Mouse (Mus musculus) heart, postnatal 10 days (tissue): ENCODE results near the gene Dnajb5. TPM values are rescaled to one million over a fixed set of nuclear protein-coding genes. Genes with fewer than 3 reads are reported as not detected.

ENCODE experiments used
- DNase-seq, 2 experiments: peaks; one replicate each; pipeline ENCODE4 v3.0.0; 2021
- intact Hi-C: fragments of 180-260 bp; cut with DNase I; formaldehyde crosslinking; loops from one replicate; pipeline ENCODE4 v1.15.1; 2025
- total RNA-seq, 2 experiments: library from RNA; stranded (reverse); gene quantifications; 2 replicates each; pipeline ENCODE4 v1.2.3; 2021

The Dnajb5 gene
- total RNA-seq, result 10 to 100 TPM; 61.8 to 68.9 TPM

DNA sequence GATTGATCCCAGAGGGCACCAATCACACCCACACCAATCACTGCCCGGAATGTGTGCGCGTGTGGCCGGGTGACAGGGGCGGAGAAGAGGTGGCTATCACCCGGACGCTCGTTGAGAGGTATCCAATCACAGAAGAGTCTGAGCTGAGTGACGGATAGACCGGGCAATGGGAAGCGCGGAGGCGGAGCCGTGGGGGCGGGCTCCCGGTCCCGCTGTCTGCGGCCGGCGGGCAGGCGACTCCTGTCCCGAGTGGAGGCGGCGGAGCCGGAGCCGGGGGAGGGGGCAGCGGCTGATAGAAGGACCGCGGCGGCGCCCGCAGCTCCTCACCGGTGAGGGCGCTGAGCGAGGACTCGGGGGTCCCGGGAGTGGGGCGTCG lies at the start of gene Dnajb5:
TSS of gene Dnajb5 (plus strand) at position 139 of the 376 bp plus-strand sequence.
- DNase-seq, result peak; percentile 99
- intact Hi-C loops, result loop anchor here (2.0 kb wide), 1 partner anchor 17 kb away; no protein-coding TSS in a partner anchor

DNA sequence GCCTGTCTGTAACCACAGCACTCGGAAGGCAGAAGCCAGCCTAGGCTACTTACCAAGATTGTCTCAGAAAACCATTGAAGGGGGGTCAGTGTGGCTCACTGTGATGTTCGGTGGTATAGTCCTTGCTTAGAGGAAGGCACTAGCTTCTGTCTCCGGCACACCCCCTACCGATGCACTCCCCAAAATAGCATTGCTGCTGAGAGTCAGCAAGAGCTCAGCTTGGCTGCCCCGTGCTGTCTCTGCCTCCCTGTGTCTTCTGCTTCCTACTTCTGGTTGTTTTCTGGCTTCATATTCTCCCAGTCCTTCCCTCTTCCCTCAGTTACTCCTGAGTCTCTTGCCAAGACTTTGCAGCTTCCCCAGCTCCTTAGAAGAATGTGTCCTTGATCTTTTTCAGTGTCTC lies 48.7 kb upstream of the Dnajb5 start:
- DNase-seq, result no peak
- intact Hi-C loops, result no loop called here

DNA sequence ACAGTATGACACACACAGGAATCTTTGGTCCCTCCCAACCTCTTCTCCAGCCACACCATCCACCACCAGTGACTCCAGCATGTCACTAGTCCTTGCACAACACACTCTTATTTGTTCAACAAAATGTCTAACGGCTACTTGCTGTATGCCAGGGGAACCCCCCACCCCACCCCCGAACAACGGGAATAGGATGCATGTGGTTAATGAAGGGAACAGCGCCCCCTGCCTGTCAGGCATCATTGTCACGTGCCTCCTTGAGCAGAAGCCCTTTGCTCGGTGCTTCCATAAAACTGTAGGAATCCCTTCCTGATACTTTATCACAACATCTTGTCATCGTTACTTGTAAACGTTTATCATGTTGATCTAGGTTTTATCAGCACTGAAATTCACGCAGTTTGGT lies 47.4 kb upstream of the Dnajb5 start:
- intact Hi-C loops, result no loop called here
- no peak for DNase-seq

DNA sequence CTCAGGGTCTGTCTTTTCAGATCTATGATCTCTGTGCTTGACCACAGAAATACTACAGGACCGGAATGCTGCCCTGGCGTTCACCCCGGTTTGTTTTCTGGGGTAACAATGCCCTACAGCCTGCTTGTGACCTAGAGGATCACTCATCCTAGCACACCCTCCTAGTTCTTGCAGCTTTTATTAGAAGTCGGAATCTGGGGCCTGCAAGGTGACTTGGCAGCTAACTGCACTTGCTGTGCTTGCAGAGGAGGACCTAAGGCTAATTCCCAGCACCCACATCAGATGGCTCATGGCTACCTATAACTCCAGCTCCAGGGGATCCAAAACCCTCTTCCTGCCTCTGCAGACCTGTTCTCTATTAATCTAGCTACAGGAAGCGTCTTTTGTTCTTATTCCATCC lies 46.9 kb upstream of the Dnajb5 start:
- intact Hi-C loops, result no loop called here
- no peak for DNase-seq

DNA sequence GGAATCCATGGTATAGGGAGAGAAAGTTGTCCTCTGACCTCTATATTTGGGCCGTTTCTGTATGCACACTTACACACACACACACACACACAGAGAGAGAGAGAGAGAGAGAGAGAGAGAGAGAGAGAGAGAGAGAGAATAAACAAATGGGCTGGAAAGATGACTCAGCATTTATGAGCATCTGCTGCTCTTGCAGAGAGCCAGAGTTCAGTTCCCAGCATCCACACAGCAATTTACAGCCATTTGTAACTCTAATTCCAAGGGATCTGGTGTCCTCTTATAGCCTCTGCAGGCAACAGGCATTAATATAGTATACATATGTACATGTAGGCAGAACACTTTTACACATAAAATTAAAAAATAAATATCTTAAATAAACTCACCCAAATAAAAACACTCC lies 45.7 kb upstream of the Dnajb5 start:
- intact Hi-C loops, result no loop called here
- DNase-seq, result no peak

DNA sequence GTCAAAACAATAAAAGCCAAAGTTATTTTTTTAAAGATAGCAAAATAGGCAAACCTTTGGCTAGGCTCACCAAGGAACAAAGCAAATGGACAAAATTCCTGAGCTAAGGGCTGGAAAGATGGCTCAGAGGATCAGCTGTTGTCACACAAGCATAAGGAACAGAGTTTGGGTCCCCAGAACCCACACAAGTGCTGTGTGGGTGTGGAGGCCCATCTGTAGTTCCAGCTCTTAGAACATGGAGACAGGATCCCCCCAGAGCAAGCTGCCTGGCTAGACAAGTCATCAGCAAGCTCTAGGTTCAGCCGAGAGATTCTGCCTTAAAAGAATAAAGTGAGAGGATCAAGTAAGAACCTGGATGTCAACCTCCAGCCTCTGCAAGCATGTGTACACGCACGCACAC lies 45.1 kb upstream of the Dnajb5 start:
- DNase-seq, result no peak
- intact Hi-C loops, result no loop called here

DNA sequence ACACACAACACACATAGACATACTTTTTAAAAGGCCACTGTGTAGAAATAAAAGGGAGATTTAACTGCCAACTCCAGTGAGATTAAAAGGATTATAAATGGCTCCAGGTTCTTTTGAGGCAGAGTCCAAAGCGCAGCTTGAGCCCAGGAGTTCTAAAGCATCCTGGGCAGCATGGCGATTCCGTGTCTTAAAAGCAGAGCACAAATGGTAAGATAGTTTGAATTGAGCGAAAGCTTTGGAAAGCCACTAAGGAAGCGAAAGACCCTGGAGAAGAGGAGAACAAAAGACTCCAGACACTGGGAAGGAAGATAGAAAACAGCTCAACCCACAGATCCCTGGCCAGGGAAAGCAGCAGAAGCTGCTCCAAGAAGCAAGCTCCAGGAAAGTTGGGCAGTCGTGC lies 44.6 kb upstream of the Dnajb5 start:
- DNase-seq, result no peak
- intact Hi-C loops, result no loop called here

DNA sequence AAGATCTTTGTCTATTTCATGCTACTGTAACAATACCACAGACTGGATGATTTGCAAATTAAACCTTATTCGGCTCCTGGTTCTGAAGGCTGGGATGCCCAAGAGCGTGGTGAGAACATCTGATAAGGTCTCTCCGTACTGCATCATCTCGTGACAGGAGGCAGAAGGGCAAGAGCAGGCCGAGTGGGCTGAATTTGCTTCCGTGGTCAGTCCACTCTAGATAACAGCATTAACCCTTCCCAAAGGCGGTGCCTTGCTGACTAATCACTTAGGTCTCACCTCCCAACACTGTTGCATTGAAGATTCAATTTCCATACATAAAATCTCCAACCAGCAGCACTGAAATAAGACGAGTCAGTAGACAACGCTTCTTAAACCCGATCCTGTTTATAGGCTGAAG lies 36.2 kb upstream of the Dnajb5 start:
- intact Hi-C loops, result no loop called here
- no peak for DNase-seq

DNA sequence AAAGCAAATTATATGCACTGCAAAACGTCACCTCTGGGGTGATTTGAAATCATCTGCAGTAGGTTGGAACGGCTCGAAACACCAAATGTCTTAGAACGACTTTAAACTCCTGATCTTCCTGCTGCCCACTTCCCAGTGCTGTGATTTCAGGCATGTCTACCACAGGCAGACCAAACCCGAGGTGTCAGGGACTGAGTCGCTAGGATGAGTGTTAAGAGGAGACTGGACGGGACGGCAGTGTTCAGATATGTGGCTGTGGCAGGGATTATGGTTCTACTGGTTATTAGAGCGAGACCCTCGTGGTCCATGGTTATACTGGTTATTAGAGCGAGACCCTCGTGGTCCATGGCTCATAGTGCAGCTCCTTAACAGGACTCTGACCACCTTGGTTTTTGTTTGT lies 34.3 kb upstream of the Dnajb5 start:
- intact Hi-C loops, result no loop called here
- DNase-seq, result no peak

DNA sequence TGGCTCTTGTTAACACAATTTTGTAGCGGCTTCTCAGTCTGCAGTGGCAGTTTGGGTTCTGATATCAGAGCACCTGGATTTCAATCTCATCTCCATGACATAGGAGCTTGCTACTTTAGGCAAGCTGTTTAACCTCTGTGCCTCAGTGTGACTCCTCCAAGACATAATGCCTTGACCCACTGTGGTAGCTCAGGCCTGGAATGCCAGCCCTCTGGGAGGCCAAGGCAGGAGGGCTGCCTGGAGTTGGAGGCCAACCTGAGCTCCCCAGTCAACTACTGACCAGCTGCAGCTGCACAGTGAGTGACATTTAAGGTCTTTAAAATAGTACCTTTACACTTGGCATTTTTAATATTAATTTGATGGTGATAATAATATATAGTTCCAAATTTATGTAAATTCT lies 33.6 kb upstream of the Dnajb5 start:
- intact Hi-C loops, result no loop called here

DNA sequence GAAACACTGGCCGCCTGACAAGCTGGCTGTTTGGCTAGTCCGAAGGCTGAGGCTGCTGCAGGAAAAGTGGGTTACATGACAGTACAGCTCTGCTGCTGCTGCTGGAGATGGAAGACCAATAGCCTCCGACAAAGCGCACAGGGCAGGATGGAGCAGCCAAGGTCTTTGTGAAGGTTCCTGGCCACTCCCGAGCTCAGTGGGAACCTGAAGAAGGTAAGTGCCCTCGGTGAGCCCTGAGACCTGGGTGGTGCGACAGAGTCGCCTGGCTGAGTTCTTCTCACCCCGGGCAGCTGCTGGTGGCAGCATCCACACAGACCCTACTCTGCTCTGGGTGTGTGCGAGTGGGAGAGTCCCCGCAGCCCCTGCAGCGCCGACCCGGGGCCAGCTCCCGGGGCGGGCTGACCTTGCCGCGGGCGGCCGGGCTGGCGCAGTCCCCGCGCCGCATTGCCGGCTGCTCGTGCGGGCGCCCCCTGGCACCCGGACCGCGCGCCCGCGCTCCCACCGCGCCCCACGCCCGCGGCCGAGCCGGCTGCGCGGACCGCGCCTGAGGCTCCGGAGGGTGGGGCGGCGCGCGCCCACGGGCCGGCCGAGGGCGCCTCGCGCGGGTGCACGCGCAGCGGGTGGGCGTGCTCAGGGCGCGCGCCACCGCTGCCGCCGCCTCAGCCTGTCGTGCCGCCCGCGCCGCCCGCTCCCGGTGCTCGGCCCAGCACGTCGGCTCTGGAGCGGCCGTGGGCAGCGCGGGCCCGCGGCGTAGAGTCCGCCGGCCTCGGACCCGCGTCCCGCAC lies 32.8 kb upstream of the Dnajb5 start, which contains the start of gene Phf24:
TSS of gene Phf24 (plus strand) at position 44 of the 785 bp plus-strand sequence.
- intact Hi-C loops, result no loop called here

More for the DNA sequence above, 33.6 kb upstream of the Dnajb5 start:
- no peak for DNase-seq

DNA sequence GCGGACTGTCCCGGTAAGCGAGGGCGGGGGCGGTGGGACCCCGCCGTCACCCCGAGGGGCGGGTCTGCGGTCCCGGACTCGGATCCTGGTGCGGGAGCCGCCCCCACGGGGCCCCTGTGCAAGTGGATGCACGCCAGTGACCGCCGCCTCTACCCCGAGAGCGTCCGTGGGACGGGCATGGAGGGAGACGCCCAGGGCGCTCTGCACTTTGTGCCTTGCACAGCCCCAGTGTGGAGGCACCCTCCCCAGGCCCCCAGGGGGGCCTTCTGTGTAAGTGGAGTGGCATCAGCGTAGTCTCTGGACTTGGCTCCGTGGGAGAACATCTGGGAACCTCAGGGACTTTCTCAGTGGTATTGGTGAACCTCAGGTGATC lies 32.2 kb upstream of the Dnajb5 start:
- peak; percentile 17 to 35 for DNase-seq
- intact Hi-C loops, result no loop called here

More for the DNA sequence above, 32.8 kb upstream of the Dnajb5 start, which contains the start of gene Phf24:
- peak; percentile 42 to 44 for DNase-seq

DNA sequence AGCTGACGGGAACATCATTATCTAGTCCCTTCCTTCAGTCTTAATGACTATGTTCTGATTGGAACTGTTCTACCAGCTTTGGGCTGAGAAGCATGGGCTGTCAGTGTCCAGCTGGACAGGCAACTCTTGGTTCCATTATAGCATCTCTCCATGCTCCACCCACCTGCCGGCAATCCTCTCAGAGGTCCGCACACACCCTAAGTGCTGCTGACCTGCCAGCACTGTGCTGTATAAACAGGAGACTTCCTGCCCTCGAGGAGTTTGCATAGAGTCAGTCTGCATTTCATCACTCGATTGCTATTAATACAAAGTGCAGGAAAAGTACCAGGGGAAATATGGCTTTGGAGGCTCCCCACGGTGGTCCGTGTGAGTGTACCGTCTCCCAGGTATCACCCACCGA lies 28.9 kb upstream of the Dnajb5 start:
- intact Hi-C loops, result no loop called here
- no peak for DNase-seq

DNA sequence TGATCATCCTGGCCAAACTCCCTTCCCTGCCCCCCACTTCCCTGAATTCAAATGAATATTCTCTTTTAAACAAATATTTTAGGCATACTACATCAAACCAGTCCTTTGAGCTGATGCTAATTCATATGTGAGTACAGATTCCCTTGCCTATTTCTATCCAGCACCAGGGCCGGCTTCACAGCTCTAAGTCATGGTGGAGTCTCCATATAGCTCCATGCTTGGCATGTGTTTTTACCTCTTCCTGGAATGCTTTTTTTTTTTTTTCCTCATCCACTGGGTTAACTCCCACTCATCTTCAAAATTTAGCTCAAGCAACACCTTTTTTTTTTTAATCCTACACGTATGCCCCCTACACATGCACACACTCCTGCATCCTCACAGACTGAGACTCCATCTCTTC lies 28.1 kb upstream of the Dnajb5 start:
- intact Hi-C loops, result no loop called here
- DNase-seq, result no peak

DNA sequence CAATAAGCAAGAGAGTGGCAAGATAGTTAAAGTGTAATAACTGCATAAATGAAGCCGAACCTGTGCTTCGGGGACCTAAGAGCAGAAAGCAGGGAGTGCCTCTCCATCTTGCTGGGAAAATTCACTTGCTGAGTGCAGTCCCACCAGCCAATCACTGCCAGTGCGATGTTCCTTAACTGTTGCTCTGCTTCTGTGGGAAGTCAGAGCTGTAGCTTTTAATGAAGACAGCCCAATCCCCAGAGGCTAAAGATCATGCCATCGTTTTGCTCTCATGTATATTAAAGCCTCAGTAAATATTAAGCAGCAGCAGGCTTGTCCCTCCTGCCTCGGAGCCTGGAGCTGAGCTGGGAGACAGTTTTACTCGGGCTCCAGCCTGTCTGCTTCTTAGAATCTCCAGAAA lies 27.6 kb upstream of the Dnajb5 start:
- intact Hi-C loops, result no loop called here
- DNase-seq, result no peak

DNA sequence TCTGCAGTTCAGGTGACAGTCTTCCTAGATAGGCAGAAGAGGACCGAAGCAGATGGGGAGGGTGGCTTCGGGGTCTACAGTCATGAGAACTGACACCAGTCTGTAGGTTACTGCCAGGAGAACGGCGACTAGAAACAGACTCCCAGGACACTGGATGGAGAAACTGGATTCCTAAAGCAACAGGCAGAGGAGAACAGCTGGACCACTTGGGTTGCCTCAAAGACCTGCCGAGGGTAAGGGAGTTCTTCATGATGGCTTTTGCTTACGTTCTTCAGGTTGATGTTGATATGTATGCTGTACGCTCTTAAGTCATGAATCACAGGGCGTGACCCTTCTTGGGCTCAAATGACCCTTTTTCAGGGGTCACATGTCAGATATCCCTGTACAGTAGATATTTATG lies 27.2 kb upstream of the Dnajb5 start:
- intact Hi-C loops, result no loop called here
- DNase-seq, result no peak

DNA sequence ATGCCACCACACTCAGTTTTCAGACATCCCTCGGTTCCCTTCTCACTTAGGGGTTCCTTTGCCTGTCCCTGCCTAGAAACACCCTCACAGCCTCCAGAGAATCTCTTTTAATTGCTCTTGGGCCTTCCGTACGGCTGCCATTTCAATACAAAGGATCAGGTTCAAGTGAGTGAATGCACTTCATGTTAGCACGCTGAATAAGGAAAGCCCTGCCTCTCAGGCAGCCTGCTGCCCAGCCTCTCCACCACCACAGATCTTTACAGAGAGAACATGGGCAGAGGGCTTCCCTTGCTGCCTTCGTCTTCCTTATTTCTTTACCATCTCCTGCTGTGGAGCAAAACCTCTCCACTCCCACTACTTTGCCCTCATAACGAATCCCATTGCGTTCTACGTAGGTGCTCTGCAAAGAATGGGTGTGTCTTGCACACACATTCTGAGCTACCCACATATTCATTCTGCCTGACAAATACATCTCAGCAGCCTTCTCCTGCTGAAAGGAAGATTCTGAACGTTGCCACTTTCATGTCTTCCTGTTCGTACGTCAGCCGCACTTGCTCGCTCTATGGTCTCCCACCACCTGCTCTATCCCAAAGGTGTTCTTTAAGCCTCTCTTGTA lies 25.4 kb upstream of the Dnajb5 start:
- DNase-seq, result no peak
- intact Hi-C loops, result no loop called here

DNA sequence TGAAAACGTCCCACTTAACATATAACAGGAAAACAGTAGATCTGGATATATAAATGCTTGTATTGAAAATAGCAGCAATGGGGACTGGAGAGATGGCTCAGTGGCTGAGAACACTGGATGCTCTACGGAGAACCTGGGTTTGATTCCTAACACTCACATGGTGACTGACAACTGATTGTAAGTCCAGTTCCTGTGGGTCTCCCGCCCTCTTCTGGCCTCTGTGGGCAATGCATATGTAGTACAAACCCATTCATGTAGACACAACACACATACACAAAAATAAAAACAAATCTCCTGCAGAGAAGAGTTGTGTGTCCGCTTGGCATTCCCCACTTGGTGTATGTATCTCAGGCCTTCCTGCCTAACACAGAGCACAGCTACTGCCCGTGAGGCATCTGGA lies 21.4 kb upstream of the Dnajb5 start:
- no peak for DNase-seq
- intact Hi-C loops, result no loop called here

DNA sequence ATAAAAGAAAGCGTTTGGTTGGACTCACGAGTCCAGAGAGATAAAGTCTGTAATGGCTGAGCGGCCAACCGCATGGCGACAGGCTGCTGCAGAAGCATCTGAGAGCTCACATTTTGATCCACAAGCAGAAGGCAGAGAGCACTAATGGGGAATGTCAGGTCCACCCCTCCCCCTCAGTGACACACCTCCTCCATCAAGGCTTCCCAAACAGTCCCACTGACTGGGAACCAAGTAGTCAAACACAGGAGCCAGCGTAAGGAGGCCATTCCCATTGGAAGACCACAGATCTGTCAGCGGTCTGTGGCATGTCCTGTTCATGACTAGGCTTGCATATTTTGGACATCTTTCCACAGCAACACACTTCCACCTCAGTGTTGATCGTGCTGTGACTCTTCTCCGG lies 20.7 kb upstream of the Dnajb5 start:
- no peak for DNase-seq
- intact Hi-C loops, result no loop called here

DNA sequence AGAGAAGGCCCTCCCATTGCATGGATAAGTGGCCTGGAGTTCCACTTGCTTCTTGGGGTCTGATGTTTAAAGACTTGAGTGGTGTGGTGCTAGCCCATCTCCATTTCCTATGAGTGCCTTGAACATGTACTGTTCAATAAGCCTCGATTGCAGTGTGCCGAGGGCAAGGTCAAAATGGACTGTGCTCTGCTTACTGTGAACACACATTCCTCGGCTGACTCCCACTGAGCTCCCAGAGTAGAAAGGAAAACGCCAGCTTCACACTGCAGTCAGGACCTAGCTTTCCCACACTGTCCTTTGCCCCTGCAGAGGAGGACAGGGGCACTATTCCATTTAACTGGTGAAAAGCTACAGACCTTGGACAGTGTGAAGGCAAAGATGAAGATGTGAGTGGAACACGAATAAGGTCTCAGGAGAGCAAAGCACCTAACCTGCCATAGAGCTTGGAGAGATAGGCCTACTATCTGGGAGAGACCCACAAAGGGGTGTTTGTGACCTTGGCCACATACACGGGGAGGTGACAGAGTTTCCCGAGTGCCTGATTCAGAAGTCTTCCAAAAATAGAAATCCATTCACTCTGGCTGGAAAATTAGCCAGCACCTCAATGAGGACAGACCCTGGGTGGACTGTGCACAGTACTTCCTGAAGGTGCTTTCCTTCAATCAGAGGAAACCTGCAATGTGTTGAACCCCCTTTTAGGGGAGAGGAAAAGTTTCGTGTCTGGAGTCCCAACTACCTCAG lies 17.2 kb upstream of the Dnajb5 start:
- intact Hi-C loops, result loop anchor here (2.0 kb wide), 1 partner anchor 16 kb away; the partner anchor contains the start of gene Dnajb5
- DNase-seq, result peak; percentile 46 to 56

DNA sequence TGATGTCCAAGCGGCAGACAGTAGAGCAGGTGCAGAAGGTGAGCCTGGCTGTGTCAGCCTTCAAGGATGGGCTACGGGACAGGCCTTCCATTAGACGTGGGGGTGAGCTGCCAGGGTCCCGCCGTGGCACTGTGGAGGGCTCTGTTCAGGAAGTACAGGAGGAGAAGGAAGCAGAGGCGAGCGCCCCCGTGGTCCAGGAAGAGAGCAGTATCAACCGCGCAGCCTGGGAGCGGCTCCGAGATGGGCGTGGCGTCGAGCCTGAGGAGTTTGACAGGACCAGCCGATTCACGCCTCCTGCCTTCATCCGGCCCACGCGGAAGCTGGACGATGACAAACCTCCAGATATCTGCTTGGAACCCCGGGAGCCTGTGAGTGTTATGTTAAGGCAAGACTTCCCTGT lies 16.0 kb upstream of the Dnajb5 start:
- DNase-seq, result peak; percentile 83 to 85
- intact Hi-C loops, result loop anchor here (2.0 kb wide), 1 partner anchor 15 kb away; the partner anchor contains the start of gene Dnajb5

DNA sequence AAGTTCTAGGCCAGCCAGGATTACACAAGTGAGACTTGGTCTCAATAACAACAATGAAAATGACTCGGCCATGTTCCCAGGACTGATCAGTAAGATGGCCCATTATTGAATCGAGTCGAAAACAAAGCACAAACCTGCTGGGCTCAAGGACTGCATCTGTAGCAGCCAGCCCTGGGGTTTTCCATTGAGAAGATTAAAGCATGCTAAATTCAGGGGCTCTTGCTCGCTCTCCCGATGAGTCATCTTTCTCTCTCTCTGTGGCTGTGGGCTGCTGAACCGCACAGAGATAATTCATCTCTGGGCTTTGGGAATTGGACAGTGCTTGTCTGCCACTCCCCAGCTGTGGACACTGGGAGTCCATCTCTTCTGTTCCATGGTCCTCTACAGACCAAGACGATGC lies 8.2 kb upstream of the Dnajb5 start:
- DNase-seq, result no peak

More for the DNA sequence above, 8.2 kb upstream of the Dnajb5 start:
- intact Hi-C loops, result no loop called here
